Mouse (Mus musculus): ENCODE measurements around the gene Tshr. TPM values are rescaled to one million over a fixed set of nuclear protein-coding genes. Genes with fewer than 3 reads are reported as not detected.

Gene Tshr
- polyA plus RNA-seq, 1 experiment from 2014 or later: 0.43 TPM

DNA sequence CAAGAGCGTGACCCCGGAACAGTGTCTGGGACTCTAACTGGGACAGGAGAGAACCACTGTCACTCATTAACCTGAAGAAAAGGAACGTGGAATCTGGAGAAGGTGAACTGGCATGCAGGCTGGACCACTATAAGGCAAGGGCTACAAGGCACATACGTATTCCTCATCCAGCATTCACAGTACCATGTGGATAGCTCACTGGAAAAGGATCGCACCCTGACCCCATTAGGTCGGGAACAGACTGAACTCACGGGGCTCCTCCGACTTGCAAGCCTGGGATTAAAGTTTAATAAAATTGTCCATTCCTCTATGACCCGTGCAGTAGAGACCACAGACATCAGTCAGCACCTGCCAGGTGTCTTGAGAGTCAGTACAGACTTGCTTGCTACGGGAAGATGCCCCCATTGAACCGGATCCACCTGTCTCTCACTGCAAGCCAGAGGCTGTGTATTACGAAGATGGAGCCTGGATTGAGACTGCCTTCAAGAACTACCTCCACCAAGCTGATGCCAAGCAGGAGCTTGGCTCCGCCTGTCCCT, 97.9 kb downstream of the Tshr start:
- H3K9me3 ChIP-seq (replicated peaks; ENCODE audit: control insufficient read depth, low read length): no peaks in the 10 kb centered on the region
- H3K4me3 ChIP-seq (ENCODE audit: low read depth, low read length): no peak overlapping the region
- no peaks in the 10 kb centered on the region for H3K27me3 ChIP-seq (ENCODE audit: control insufficient read depth, insufficient read depth, low read length)
- no peak for ATAC-seq (replicated peaks; ENCODE audit: insufficient number of reproducible peaks, low FRiP score, low TSS enrichment)
- no peaks in the 10 kb centered on the region for H3K4me1 ChIP-seq (ENCODE audit: control insufficient read depth, insufficient read depth, low read length)
- 85% methylated on average over 13 of the region's 13 CpGs for WGBS (ENCODE audit: insufficient replicate concordance)
- H3K27ac ChIP-seq (ENCODE audit: low read depth, low read length): no peak overlapping the region
- no peaks in the 10 kb centered on the region for H3K36me3 ChIP-seq (ENCODE audit: control insufficient read depth, insufficient read depth, low read length)
- H3K4me2 ChIP-seq: no peak overlapping the region
- no peak overlapping the region for H3K9ac ChIP-seq (ENCODE audit: low read depth, low read length)

- Histone ChIP-seq H3K4me2 (no peak overlapping the region), H3K27ac (ENCODE audit: low read depth, low read length) (no peak overlapping the region), H3K4me1 (ENCODE audit: control insufficient read depth, insufficient read depth, low read length) (no peaks in the 10 kb centered on the region), H3K36me3 (ENCODE audit: control insufficient read depth, insufficient read depth, low read length) (no peaks in the 10 kb centered on the region), H3K9me3 (replicated peaks; ENCODE audit: control insufficient read depth, low read length) (no peaks in the 10 kb centered on the region), H3K4me3 (ENCODE audit: low read depth, low read length) (no peak overlapping the region), H3K9ac (ENCODE audit: low read depth, low read length) (no peak overlapping the region), H3K27me3 (ENCODE audit: control insufficient read depth, insufficient read depth, low read length) (no peaks in the 10 kb centered on the region)
- ATAC-seq (replicated peaks; ENCODE audit: insufficient number of reproducible peaks, low FRiP score, low TSS enrichment): no peak
- WGBS (ENCODE audit: insufficient replicate concordance): 85% methylated on average over 4 of the region's 4 CpGs
These were observed 102.0 kb downstream of the Tshr start for GRCm38 (mm10) chr12:91486342-91486741.

- Histone ChIP-seq H3K27me3 (ENCODE audit: control insufficient read depth, insufficient read depth, low read length) (no peaks in the 10 kb centered on the region), H3K4me1 (ENCODE audit: control insufficient read depth, insufficient read depth, low read length) (no peaks in the 10 kb centered on the region), H3K9ac (ENCODE audit: low read depth, low read length) (no peak overlapping the region), H3K9me3 (replicated peaks; ENCODE audit: control insufficient read depth, low read length) (no peaks in the 10 kb centered on the region), H3K4me3 (ENCODE audit: low read depth, low read length) (no peak overlapping the region), H3K36me3 (ENCODE audit: control insufficient read depth, insufficient read depth, low read length) (no peaks in the 10 kb centered on the region), H3K4me2 (no peak overlapping the region), H3K27ac (ENCODE audit: low read depth, low read length) (no peak overlapping the region)
- no peak for ATAC-seq (replicated peaks; ENCODE audit: insufficient number of reproducible peaks, low FRiP score, low TSS enrichment)
- WGBS (ENCODE audit: insufficient replicate concordance): 44% methylated on average over 3 of the region's 3 CpGs
These were observed 104.0 kb downstream of the Tshr start for GRCm38 (mm10) chr12:91488406-91488805.

GRCm38 (mm10) chr12:91495497-91496225, 111.3 kb downstream of the Tshr start:
- no peak overlapping the region; the same call in 1 of the 2 replicates for H3K4me2 ChIP-seq
- no peak for ATAC-seq (replicated peaks; ENCODE audit: insufficient number of reproducible peaks, low FRiP score, low TSS enrichment)
- no peak overlapping the region for H3K9ac ChIP-seq (ENCODE audit: low read depth, low read length)
- no peak overlapping the region for H3K27ac ChIP-seq (ENCODE audit: low read depth, low read length)
- no peaks in the 10 kb centered on the region for H3K9me3 ChIP-seq (replicated peaks; ENCODE audit: control insufficient read depth, low read length)
- H3K27me3 ChIP-seq (ENCODE audit: control insufficient read depth, insufficient read depth, low read length): no peaks in the 10 kb centered on the region
- WGBS (ENCODE audit: insufficient replicate concordance): 52% methylated on average over 11 of the region's 11 CpGs
- no peak overlapping the region for H3K4me3 ChIP-seq (ENCODE audit: low read depth, low read length)
- no peaks in the 10 kb centered on the region for H3K4me1 ChIP-seq (ENCODE audit: control insufficient read depth, insufficient read depth, low read length)
- no peaks in the 10 kb centered on the region for H3K36me3 ChIP-seq (ENCODE audit: control insufficient read depth, insufficient read depth, low read length)

GRCm38 (mm10) chr12:91496226-91496558, 111.8 kb downstream of the Tshr start:
- WGBS (ENCODE audit: insufficient replicate concordance): 60% methylated on average over 3 of the region's 3 CpGs
- H3K4me1 ChIP-seq (ENCODE audit: control insufficient read depth, insufficient read depth, low read length): no peaks in the 10 kb centered on the region
- H3K9me3 ChIP-seq (replicated peaks; ENCODE audit: control insufficient read depth, low read length): no peaks in the 10 kb centered on the region
- no peak overlapping the region for H3K27ac ChIP-seq (ENCODE audit: low read depth, low read length)
- H3K4me2 ChIP-seq: no peak overlapping the region; the same call in 1 of the 2 replicates
- no peak overlapping the region for H3K4me3 ChIP-seq (ENCODE audit: low read depth, low read length)
- no peak overlapping the region for H3K9ac ChIP-seq (ENCODE audit: low read depth, low read length)
- ATAC-seq (replicated peaks; ENCODE audit: insufficient number of reproducible peaks, low FRiP score, low TSS enrichment): no peak
- no peaks in the 10 kb centered on the region for H3K27me3 ChIP-seq (ENCODE audit: control insufficient read depth, insufficient read depth, low read length)
- no peaks in the 10 kb centered on the region for H3K36me3 ChIP-seq (ENCODE audit: control insufficient read depth, insufficient read depth, low read length)

GRCm38 (mm10) chr12:91500475-91500874, 116.1 kb downstream of the Tshr start:
- Histone ChIP-seq H3K9ac (ENCODE audit: low read depth, low read length) (no peak overlapping the region), H3K4me2 (no peak overlapping the region), H3K4me3 (ENCODE audit: low read depth, low read length) (no peak overlapping the region), H3K4me1 (ENCODE audit: control insufficient read depth, insufficient read depth, low read length) (no peaks in the 10 kb centered on the region), H3K27me3 (ENCODE audit: control insufficient read depth, insufficient read depth, low read length) (no peaks in the 10 kb centered on the region), H3K36me3 (ENCODE audit: control insufficient read depth, insufficient read depth, low read length) (no peaks in the 10 kb centered on the region), H3K27ac (ENCODE audit: low read depth, low read length) (no peak overlapping the region), H3K9me3 (replicated peaks; ENCODE audit: control insufficient read depth, low read length) (no peaks in the 10 kb centered on the region)
- ATAC-seq (replicated peaks; ENCODE audit: insufficient number of reproducible peaks, low FRiP score, low TSS enrichment): no peak
- 72% methylated on average over 2 of the region's 2 CpGs for WGBS (ENCODE audit: insufficient replicate concordance)

DNA sequence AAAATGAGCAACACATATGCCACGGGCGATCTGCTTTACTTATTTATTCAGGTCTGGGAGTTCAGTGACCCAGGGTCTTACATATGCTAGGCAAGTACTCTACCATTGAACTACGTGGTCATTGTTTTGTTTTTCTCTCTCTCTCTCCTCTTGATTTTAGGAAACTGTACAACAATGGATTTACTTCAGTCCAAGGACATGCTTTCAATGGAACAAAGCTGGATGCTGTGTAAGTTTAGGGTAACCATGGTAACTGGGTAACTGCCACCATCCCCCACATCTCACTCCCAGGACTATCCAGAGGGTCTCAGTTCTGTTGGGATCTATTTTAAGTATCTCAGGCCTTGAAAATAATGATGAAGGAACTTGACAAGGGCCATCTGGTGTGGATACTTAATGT, 127.4 kb downstream of the Tshr start:
- Histone ChIP-seq H3K4me2 (no peak overlapping the region), H3K4me1 (ENCODE audit: control insufficient read depth, insufficient read depth, low read length) (no peaks in the 10 kb centered on the region), H3K9ac (ENCODE audit: low read depth, low read length) (no peak overlapping the region), H3K4me3 (ENCODE audit: low read depth, low read length) (no peak overlapping the region), H3K36me3 (ENCODE audit: control insufficient read depth, insufficient read depth, low read length) (no peaks in the 10 kb centered on the region), H3K27me3 (ENCODE audit: control insufficient read depth, insufficient read depth, low read length) (no peaks in the 10 kb centered on the region), H3K9me3 (replicated peaks; ENCODE audit: control insufficient read depth, low read length) (no peaks in the 10 kb centered on the region), H3K27ac (ENCODE audit: low read depth, low read length) (no peak overlapping the region)
- no peak for ATAC-seq (replicated peaks; ENCODE audit: insufficient number of reproducible peaks, low FRiP score, low TSS enrichment)
- WGBS (ENCODE audit: insufficient replicate concordance): 80% methylated on average over 3 of the region's 3 CpGs

- H3K4me2 ChIP-seq: no peak overlapping the region
- H3K36me3 ChIP-seq (ENCODE audit: control insufficient read depth, insufficient read depth, low read length): no peaks in the 10 kb centered on the region
- no peaks in the 10 kb centered on the region for H3K9me3 ChIP-seq (replicated peaks; ENCODE audit: control insufficient read depth, low read length)
- 77% methylated on average over 6 of the region's 6 CpGs for WGBS (ENCODE audit: insufficient replicate concordance)
- H3K4me3 ChIP-seq (ENCODE audit: low read depth, low read length): no peak overlapping the region
- no peaks in the 10 kb centered on the region for H3K4me1 ChIP-seq (ENCODE audit: control insufficient read depth, insufficient read depth, low read length)
- H3K27me3 ChIP-seq (ENCODE audit: control insufficient read depth, insufficient read depth, low read length): no peaks in the 10 kb centered on the region
- no peak for ATAC-seq (replicated peaks; ENCODE audit: insufficient number of reproducible peaks, low FRiP score, low TSS enrichment)
- H3K9ac ChIP-seq (ENCODE audit: low read depth, low read length): no peak overlapping the region
- no peak overlapping the region for H3K27ac ChIP-seq (ENCODE audit: low read depth, low read length)
These were observed 129.6 kb downstream of the Tshr start for GRCm38 (mm10) chr12:91513980-91514379.

DNA sequence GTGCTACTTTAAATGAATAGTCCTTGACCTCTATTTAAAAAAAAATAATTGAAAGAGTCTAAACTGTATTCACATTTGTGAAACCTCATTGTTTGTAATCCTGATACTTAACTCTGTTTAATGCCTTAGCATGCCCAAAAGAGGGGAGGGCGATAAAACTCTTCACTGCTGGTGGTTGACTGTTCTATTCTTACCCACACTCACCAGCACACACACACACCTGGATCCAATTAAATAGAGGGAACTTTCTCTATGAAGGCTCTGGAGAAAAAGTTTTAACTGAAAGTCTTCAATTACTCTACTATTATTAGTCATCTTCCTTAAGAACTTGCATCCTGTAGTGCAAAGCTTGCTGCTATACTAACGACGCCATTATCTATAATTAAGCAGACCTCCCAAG, 133.4 kb downstream of the Tshr start:
- no peaks in the 10 kb centered on the region for H3K9me3 ChIP-seq (replicated peaks; ENCODE audit: control insufficient read depth, low read length)
- H3K4me3 ChIP-seq (ENCODE audit: low read depth, low read length): no peak overlapping the region
- H3K9ac ChIP-seq (ENCODE audit: low read depth, low read length): no peak overlapping the region
- no peaks in the 10 kb centered on the region for H3K36me3 ChIP-seq (ENCODE audit: control insufficient read depth, insufficient read depth, low read length)
- 66% methylated on average over 3 of the region's 3 CpGs for WGBS (ENCODE audit: insufficient replicate concordance)
- H3K4me1 ChIP-seq (ENCODE audit: control insufficient read depth, insufficient read depth, low read length): no peaks in the 10 kb centered on the region
- H3K27me3 ChIP-seq (ENCODE audit: control insufficient read depth, insufficient read depth, low read length): no peaks in the 10 kb centered on the region
- no peak for ATAC-seq (replicated peaks; ENCODE audit: insufficient number of reproducible peaks, low FRiP score, low TSS enrichment)
- H3K4me2 ChIP-seq: no peak overlapping the region
- H3K27ac ChIP-seq (ENCODE audit: low read depth, low read length): no peak overlapping the region
